ENCODE assay signal across 7 mouse cellular contexts in the genomic region with DNA sequence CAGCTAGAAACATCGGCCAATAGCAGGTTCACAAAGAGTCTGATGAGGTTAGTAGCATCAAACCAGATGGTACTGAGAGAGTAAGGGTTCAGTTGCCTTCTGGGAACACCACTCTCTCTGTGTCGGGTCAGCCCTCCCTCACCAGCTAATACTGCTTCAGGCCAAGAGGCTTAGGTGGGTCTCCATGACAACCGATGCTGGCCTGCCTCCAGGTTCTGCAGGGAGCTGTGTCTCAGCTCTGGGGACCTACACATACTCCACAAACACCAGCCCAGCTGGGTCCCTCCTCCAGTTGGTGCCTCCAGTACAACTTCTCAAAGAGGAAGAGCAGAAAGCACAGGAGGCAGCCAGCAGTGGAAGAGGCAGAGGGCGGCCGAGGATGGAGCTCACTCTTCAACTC. TPM values are rescaled to one million over a fixed set of nuclear protein-coding genes. Genes with fewer than 3 reads are reported as not detected.
DNase-seq lines count a peak whose midpoint lies in the region; ATAC-seq and TF ChIP-seq lines count a peak whose summit lies in the region.

A gene (plus strand): TSS at position 184 of the 400 bp plus-strand sequence.

- WGBS in lung, embryonic 14.5 days, result 38% methylated on average over 5 of the region's 5 CpGs
- WGBS in forebrain, embryonic 11.5 days, result 39% methylated on average over 5 of the region's 5 CpGs
- 38% methylated on average over 5 of the region's 5 CpGs for WGBS in intestine, embryonic 16.5 days
- 26% methylated on average over 5 of the region's 5 CpGs for WGBS in midbrain, embryonic 16.5 days
- 58% methylated on average over 5 of the region's 5 CpGs for WGBS in liver, embryonic 11.5 days

- H3K4me3 ChIP-seq in lung, embryonic 14.5 days (ENCODE audit: low read depth, low read length), result no peak within 1 kb of the TSS
- no peak within 1 kb of the TSS for H3K4me3 ChIP-seq in forebrain, embryonic 11.5 days (ENCODE audit: low read depth, low read length)
- H3K4me3 ChIP-seq in intestine, embryonic 16.5 days (ENCODE audit: low read length), result no peak within 1 kb of the TSS
- H3K4me3 ChIP-seq in midbrain, embryonic 16.5 days (ENCODE audit: low read depth, low read length), result no peak within 1 kb of the TSS
- H3K4me3 ChIP-seq in liver, embryonic 11.5 days (ENCODE audit: low read depth, low read length), result no peak within 1 kb of the TSS

- H3K36me3 ChIP-seq in lung, embryonic 14.5 days (ENCODE audit: insufficient read depth), result no peaks in the 10 kb centered on the region
- no peaks in the 10 kb centered on the region for H3K36me3 ChIP-seq in forebrain, embryonic 11.5 days (ENCODE audit: control insufficient read depth, insufficient read depth, low read length)
- no peaks in the 10 kb centered on the region for H3K36me3 ChIP-seq in intestine, embryonic 16.5 days (ENCODE audit: control insufficient read depth, insufficient read depth, low read length)
- H3K36me3 ChIP-seq in midbrain, embryonic 16.5 days (ENCODE audit: control insufficient read depth, insufficient read depth, low read length), result no peaks in the 10 kb centered on the region
- no peaks in the 10 kb centered on the region for H3K36me3 ChIP-seq in liver, embryonic 11.5 days (ENCODE audit: control insufficient read depth, insufficient read depth, low read length)

- H3K27ac ChIP-seq in lung, embryonic 14.5 days (ENCODE audit: low read depth), result no peak within 1 kb of the TSS
- H3K27ac ChIP-seq in forebrain, embryonic 11.5 days (ENCODE audit: low read depth, low read length), result no peak within 1 kb of the TSS
- H3K27ac ChIP-seq in intestine, embryonic 16.5 days (ENCODE audit: low read length), result no peak within 1 kb of the TSS
- no peak within 1 kb of the TSS for H3K27ac ChIP-seq in midbrain, embryonic 16.5 days (ENCODE audit: low read length)
- H3K27ac ChIP-seq in liver, embryonic 11.5 days (ENCODE audit: low read depth, low read length), result no peak within 1 kb of the TSS

- H3K4me1 ChIP-seq in lung, embryonic 14.5 days (ENCODE audit: insufficient read depth), result 0 out of 2 replicates have a peak, but pooled peaks cover 10% of the 10 kb centered on the region
- no peaks in the 10 kb centered on the region; the same call in 1 of the 2 replicates for H3K4me1 ChIP-seq in forebrain, embryonic 11.5 days (replicated peaks; ENCODE audit: control insufficient read depth, insufficient read depth, low read length)
- peaks cover 11% of the 10 kb centered on the region for H3K4me1 ChIP-seq in intestine, embryonic 16.5 days (ENCODE audit: control insufficient read depth, insufficient read depth, low read length)
- H3K4me1 ChIP-seq in midbrain, embryonic 16.5 days (ENCODE audit: control insufficient read depth, insufficient read depth, low read length), result peaks cover 19% of the 10 kb centered on the region
- no peaks in the 10 kb centered on the region for H3K4me1 ChIP-seq in liver, embryonic 11.5 days (replicated peaks; ENCODE audit: control insufficient read depth, insufficient read depth, low read length)

- H3K4me2 ChIP-seq in lung, embryonic 14.5 days, result no peak within 1 kb of the TSS
- no peak within 1 kb of the TSS for H3K4me2 ChIP-seq in forebrain, embryonic 11.5 days (ENCODE audit: low read depth, low read length, severe bottlenecking)
- no peak within 1 kb of the TSS for H3K4me2 ChIP-seq in intestine, embryonic 16.5 days (ENCODE audit: low read depth, low read length)
- H3K4me2 ChIP-seq in midbrain, embryonic 16.5 days (ENCODE audit: low read length), result 0 out of 2 replicates have a peak within 1 kb of the TSS, but pooled peaks have one; percentile 6
- no peak within 1 kb of the TSS for H3K4me2 ChIP-seq in liver, embryonic 11.5 days

- no peaks in the 10 kb centered on the region for H3K9me3 ChIP-seq in lung, embryonic 14.5 days (ENCODE audit: low read depth, low read length)
- no peaks in the 10 kb centered on the region for H3K9me3 ChIP-seq in forebrain, embryonic 11.5 days (ENCODE audit: control insufficient read depth, low read length)
- no peaks in the 10 kb centered on the region for H3K9me3 ChIP-seq in intestine, embryonic 16.5 days (ENCODE audit: control insufficient read depth, low read length)
- no peaks in the 10 kb centered on the region for H3K9me3 ChIP-seq in midbrain, embryonic 16.5 days (replicated peaks; ENCODE audit: control insufficient read depth, low read length, poor library complexity, severe bottlenecking)
- H3K9me3 ChIP-seq in liver, embryonic 11.5 days (ENCODE audit: control insufficient read depth, low read length), result no peaks in the 10 kb centered on the region

- TF ChIP-seq CTCF in lung, embryonic 14.5 days (IDR thresholded peaks at IDR 0.05; ENCODE audit: low read depth), result no peak

- peak; percentile 89 for DNase-seq in lung, embryonic 14.5 days
- DNase-seq in lung, postnatal 14 days, result no peak
- peak; percentile 71 for DNase-seq in forebrain, embryonic 11.5 days (ENCODE audit: low spot score)
- DNase-seq in spleen, adult 12 weeks (ENCODE audit: low spot score), result no peak
- no peak for DNase-seq in liver, embryonic 11.5 days (ENCODE audit: low spot score)

- ATAC-seq in lung, embryonic 14.5 days (ENCODE audit: insufficient read depth), result peak; percentile 78
- peak; percentile 85 for ATAC-seq in forebrain, embryonic 11.5 days (replicated peaks; ENCODE audit: low FRiP score)
- peak; percentile 65 for ATAC-seq in intestine, embryonic 16.5 days
- ATAC-seq in midbrain, embryonic 16.5 days, result peak; percentile 80
- ATAC-seq in liver, embryonic 11.5 days (replicated peaks; ENCODE audit: low FRiP score), result no peak

- H3K9ac ChIP-seq in lung, embryonic 14.5 days, result no peak within 1 kb of the TSS
- no peak within 1 kb of the TSS for H3K9ac ChIP-seq in forebrain, embryonic 11.5 days (ENCODE audit: low read length)
- no peak within 1 kb of the TSS for H3K9ac ChIP-seq in intestine, embryonic 16.5 days (ENCODE audit: low read depth, low read length)
- no peak within 1 kb of the TSS for H3K9ac ChIP-seq in midbrain, embryonic 16.5 days (ENCODE audit: low read depth, low read length)
- H3K9ac ChIP-seq in liver, embryonic 11.5 days (ENCODE audit: low read depth, low read length), result no peak within 1 kb of the TSS

- no peaks in the 10 kb centered on the region for H3K27me3 ChIP-seq in lung, embryonic 14.5 days (ENCODE audit: insufficient read depth, low read length)
- no peaks in the 10 kb centered on the region for H3K27me3 ChIP-seq in forebrain, embryonic 11.5 days (ENCODE audit: control insufficient read depth, insufficient read depth, low read length)
- H3K27me3 ChIP-seq in intestine, embryonic 16.5 days (replicated peaks; ENCODE audit: control insufficient read depth, insufficient read depth, low read length), result no peaks in the 10 kb centered on the region
- no peaks in the 10 kb centered on the region for H3K27me3 ChIP-seq in midbrain, embryonic 16.5 days (ENCODE audit: control insufficient read depth, insufficient read depth, low read depth, low read length)
- H3K27me3 ChIP-seq in liver, embryonic 11.5 days (replicated peaks; ENCODE audit: control insufficient read depth, insufficient read depth, low read length), result no peaks in the 10 kb centered on the region; the same call in 1 of the 2 replicates

RNA-seq across cellular contexts. Expression of the gene that starts here (rescaled TPM):
- polyA plus RNA-seq in lung, embryonic 14.5 days (2014; fragmentation: Nextera tagmentation; extraction: Ambion mirVana), result 0.45 and 1.8 TPM in 2 replicates
- polyA plus RNA-seq in forebrain, embryonic 11.5 days (2014; fragmentation: Nextera tagmentation; extraction: Ambion mirVana), result 0.92 and 1.6 TPM in 2 replicates
- 0.31 and 0.42 TPM in 2 replicates for polyA plus RNA-seq in intestine, embryonic 16.5 days (2015; fragmentation: Nextera tagmentation; extraction: Ambion mirVana)
- 2.5 and 3.0 TPM in 2 replicates for polyA plus RNA-seq in midbrain, embryonic 16.5 days (2015; fragmentation: Nextera tagmentation; extraction: Ambion mirVana)
- 0.21 TPM in 1 of 2 replicates, not detected in the other for polyA plus RNA-seq in liver, embryonic 11.5 days (2014; fragmentation: Nextera tagmentation; extraction: Ambion mirVana)

Comparison
In these comparisons a context has a peak if more than half of its experiments do, and no peak if none do; other contexts are left out.
1. DNase-seq: peak in lung, embryonic 14.5 days (single experiment) and forebrain, embryonic 11.5 days (single experiment); none in lung, postnatal 14 days (single experiment), spleen, adult 12 weeks (single experiment) and liver, embryonic 11.5 days (single experiment).
2. Peak in ATAC-seq in intestine, embryonic 16.5 days; RNA of the gene not detected or under 1 TPM.